Mouse (Mus musculus) MEL (cell line): Measurements from ENCODE around the gene Lrrc26. TPM values are rescaled to one million over a fixed set of nuclear protein-coding genes. Genes with fewer than 3 reads are reported as not detected.

Source experiments
- DNase-seq: peaks from one replicate; pipeline ENCODE4 v3.0.0; 2011; ENCODE audit warnings: low read depth, low spot score
- H3K27ac ChIP-seq: 2 replicates; pipeline ENCODE4 v1.5.1; 2012; ENCODE audit warnings: low read depth, mild to moderate bottlenecking, control low read depth, low read length, moderate library complexity; ENCODE audit not compliant: control insufficient read depth
- H3K27me3 ChIP-seq, 2 experiments: fragments of 150-350 bp in 1 of 2; sonication (generic) in 1 of 2; 2 replicates each; pipeline ENCODE4 v1.6.1; 2012; ENCODE audit warnings: low read length in 2 of 2, mild to moderate bottlenecking in 2 of 2, improper control_type of control experiment in 1 of 2, moderate library complexity in 1 of 2; ENCODE audit not compliant: insufficient read depth in 2 of 2, control insufficient read depth in 1 of 2
- H3K36me3 ChIP-seq, 2 experiments: 2 replicates each; pipeline ENCODE4 v1.6.1; 2012 to 2014; ENCODE audit warnings: low read length in 2 of 2, improper control_type of control experiment in 1 of 2, inconsistent platforms in 1 of 2, mild to moderate bottlenecking in 1 of 2; ENCODE audit not compliant: insufficient read depth in 2 of 2, control insufficient read depth in 1 of 2
- H3K4me1 ChIP-seq, 2 experiments: fragments of 150-350 bp in 1 of 2; sonication (generic) in 1 of 2; 2 replicates each; pipeline ENCODE4 v1.6.1; 2012; ENCODE audit warnings: low read length in 2 of 2, improper control_type of control experiment in 1 of 2, mild to moderate bottlenecking in 1 of 2; ENCODE audit not compliant: insufficient read depth in 2 of 2, control insufficient read depth in 1 of 2
- H3K4me3 ChIP-seq, 2 experiments: fragments of 150-350 bp in 1 of 2; sonication (generic) in 1 of 2; 2 replicates each; pipeline ENCODE4 v1.5.1; 2012; ENCODE audit warnings: low read depth in 2 of 2, low read length in 2 of 2, mild to moderate bottlenecking in 2 of 2, moderate library complexity in 2 of 2, control low read depth in 1 of 2, improper control_type of control experiment in 1 of 2; ENCODE audit not compliant: control insufficient read depth in 1 of 2, insufficient read depth in 1 of 2
- H3K79me2 ChIP-seq: 2 replicates; pipeline ENCODE4 v1.6.1; 2012; ENCODE audit warnings: mild to moderate bottlenecking, low read length, moderate library complexity; ENCODE audit not compliant: control insufficient read depth, poor library complexity, insufficient read depth
- H3K9ac ChIP-seq: 2 replicates; pipeline ENCODE4 v1.6.1; 2012; ENCODE audit warnings: low read depth, mild to moderate bottlenecking, control low read depth, low read length, moderate library complexity; ENCODE audit not compliant: control insufficient read depth, poor library complexity, severe bottlenecking
- H3K9me3 ChIP-seq: fragments of 150-350 bp; sonication (generic); replicated peaks from 2 replicates; pipeline ENCODE4 v1.6.1; 2012; ENCODE audit warnings: mild to moderate bottlenecking, low read length, improper control_type of control experiment, moderate library complexity; ENCODE audit not compliant: insufficient read depth
- CHD1 ChIP-seq: IDR thresholded peaks from 2 replicates; pipeline ENCODE4 v1.6.1; 2012; ENCODE audit warnings: low read depth, mild to moderate bottlenecking, inconsistent platforms, low read length, improper control_type of control experiment
- ELF1 ChIP-seq: IDR thresholded peaks from 2 replicates; pipeline ENCODE4 v1.6.1; 2014; ENCODE audit warnings: low read depth, mild to moderate bottlenecking, inconsistent platforms, low read length, improper control_type of control experiment, moderate library complexity
- EP300 ChIP-seq, 2 experiments: IDR thresholded peaks; 2 replicates each; pipeline ENCODE4 v1.6.1; 2011; ENCODE audit warnings: improper control_type of control experiment in 2 of 2, low read length in 2 of 2, low read depth in 1 of 2, mild to moderate bottlenecking in 1 of 2
- ETS1 ChIP-seq: IDR thresholded peaks from 2 replicates; pipeline ENCODE4 v1.6.1; 2012; ENCODE audit warnings: low read depth, mild to moderate bottlenecking, inconsistent platforms, low read length, improper control_type of control experiment, moderate library complexity
- GABPA ChIP-seq: IDR thresholded peaks from 2 replicates; pipeline ENCODE4 v1.6.1; 2012; ENCODE audit warnings: low read depth, mild to moderate bottlenecking, inconsistent platforms, low read length, improper control_type of control experiment, moderate library complexity
- GATA1 ChIP-seq: IDR thresholded peaks from 2 replicates; pipeline ENCODE4 v1.6.1; 2011; ENCODE audit warnings: low read depth, low read length, improper control_type of control experiment
- JUND ChIP-seq: IDR thresholded peaks from 2 replicates; pipeline ENCODE4 v1.6.1; 2011; ENCODE audit warnings: low read depth, mild to moderate bottlenecking, improper control_type of control experiment, low read length
- KAT2A ChIP-seq: conservative IDR thresholded peaks from 2 replicates; pipeline ENCODE4 v1.6.1; 2012; ENCODE audit warnings: low read depth, low read length, improper control_type of control experiment, inconsistent platforms
- MAFK ChIP-seq: IDR thresholded peaks from 2 replicates; pipeline ENCODE4 v1.6.1; 2011; ENCODE audit warnings: low read depth, mild to moderate bottlenecking, low read length, improper control_type of control experiment, borderline replicate concordance
- MAZ ChIP-seq: IDR thresholded peaks from 2 replicates; pipeline ENCODE4 v1.6.1; 2012; ENCODE audit warnings: low read depth, mild to moderate bottlenecking, inconsistent platforms, low read length, improper control_type of control experiment
- MYC ChIP-seq: IDR thresholded peaks from 2 replicates; pipeline ENCODE4 v1.6.1; 2011; ENCODE audit warnings: low read depth, mild to moderate bottlenecking, low read length, improper control_type of control experiment, moderate library complexity
- NELFE ChIP-seq: IDR thresholded peaks from 2 replicates; pipeline ENCODE4 v1.6.1; 2011; ENCODE audit warnings: low read depth, low read length, improper control_type of control experiment
- NRF1 ChIP-seq: IDR thresholded peaks from 2 replicates; pipeline ENCODE4 v1.6.1; 2014; ENCODE audit warnings: low read depth, mild to moderate bottlenecking, inconsistent platforms, low read length, improper control_type of control experiment, moderate library complexity; ENCODE audit not compliant: poor library complexity, insufficient read depth, severe bottlenecking
- RCOR1 ChIP-seq: IDR thresholded peaks from 2 replicates; pipeline ENCODE4 v1.6.1; 2012; ENCODE audit warnings: low read depth, mild to moderate bottlenecking, inconsistent platforms, low read length, improper control_type of control experiment
- SIN3A ChIP-seq: IDR thresholded peaks from 2 replicates; pipeline ENCODE4 v1.6.1; 2012; ENCODE audit warnings: low read length, improper control_type of control experiment, inconsistent platforms
- TAL1 ChIP-seq: IDR thresholded peaks from 2 replicates; pipeline ENCODE4 v1.6.1; 2012; ENCODE audit warnings: mild to moderate bottlenecking, inconsistent platforms, low read length, moderate library complexity, mixed read lengths
- TBP ChIP-seq: IDR thresholded peaks from 2 replicates; pipeline ENCODE4 v1.8.0; 2011; ENCODE audit warnings: low read depth, low read length, improper control_type of control experiment
- USF1 ChIP-seq: IDR thresholded peaks from 2 replicates; pipeline ENCODE4 v1.6.1; 2014; ENCODE audit warnings: low read depth, mild to moderate bottlenecking, inconsistent platforms, low read length, improper control_type of control experiment, moderate library complexity
- USF2 ChIP-seq, 2 experiments: IDR thresholded peaks; 2 replicates each; pipeline ENCODE4 v1.6.1; 2011 to 2012; ENCODE audit warnings: improper control_type of control experiment in 2 of 2, low read length in 2 of 2, borderline replicate concordance in 1 of 2, inconsistent platforms in 1 of 2, low read depth in 1 of 2, mild to moderate bottlenecking in 1 of 2; ENCODE audit not compliant: insufficient read depth in 1 of 2
- ZNF384 ChIP-seq: IDR thresholded peaks from 2 replicates; pipeline ENCODE4 v1.6.1; 2012; ENCODE audit warnings: low read depth, mild to moderate bottlenecking, inconsistent platforms, low read length, improper control_type of control experiment
- polyA plus RNA-seq, 2 experiments: library from polyadenylated mRNA; stranded (reverse) in 1 of 2; unstranded in 1 of 2; fragments of >175 nt in 1 of 2; fragments of >200 nt in 1 of 2; gene quantifications; 2 replicates each; pipeline versions ENCODE4 v1.2.1 to v1.2.4; 2012; ENCODE audit warnings: low replicate concordance in 2 of 2, low read depth in 1 of 2; ENCODE audit not compliant: insufficient read length in 2 of 2, insufficient read depth in 1 of 2, missing spikeins in 1 of 2
- total RNA-seq: library from RNA; depleted of rRNA; stranded (reverse); fragments of 300-350 nt; gene quantifications from 2 replicates; pipeline ENCODE4 v1.2.3, GENCODE M21; 2012

Gene Lrrc26
- total and polyA plus RNA-seq, 3 experiments: not detected

GRCm38 (mm10) chr2:25311491-25311891, 21.8 kb downstream of the Lrrc26 start:
- H3K27me3 ChIP-seq: peaks cover 0 to 2% of the 10 kb centered on the region in 2 experiments; a peak in 1 of 4 replicates
- TF ChIP-seq GABPA: no peak
- TF ChIP-seq EP300 (IDR thresholded peaks at IDR 0.05; ENCODE audit: low read depth in 1 of 2, low read length in 2 of 2): no peak
- TF ChIP-seq ETS1: no peak
- no peak for TF ChIP-seq SIN3A
- TF ChIP-seq ELF1: no peak
- no peak for TF ChIP-seq TAL1
- TF ChIP-seq TBP: no peak
- TF ChIP-seq MYC: no peak
- TF ChIP-seq USF1: no peak
- TF ChIP-seq ZNF384: no peak
- H3K27ac ChIP-seq: no peak overlapping the region
- H3K4me1 ChIP-seq: no peaks in the 10 kb centered on the region
- no peak for DNase-seq
- H3K36me3 ChIP-seq: no peaks in the 10 kb centered on the region
- no peaks in the 10 kb centered on the region for H3K9me3 ChIP-seq
- no peak overlapping the region for H3K4me3 ChIP-seq
- no peak overlapping the region for H3K9ac ChIP-seq
- no peaks in the 10 kb centered on the region for H3K79me2 ChIP-seq

GRCm38 (mm10) chr2:25318119-25318966, 28.6 kb downstream of the Lrrc26 start:
- Histone ChIP-seq H3K9me3 (no peaks in the 10 kb centered on the region), H3K4me1 (peaks cover 0 to 5% of the 10 kb centered on the region in 2 experiments; a peak in 2 of 4 replicates), H3K27ac (no peak overlapping the region), H3K36me3 (peaks cover 0 to 5% of the 10 kb centered on the region in 2 experiments; a peak in 2 of 4 replicates), H3K27me3 (no peaks in the 10 kb centered on the region), H3K4me3 (no peak overlapping the region), H3K79me2 (no peaks in the 10 kb centered on the region), H3K9ac (no peak overlapping the region)
- no peak for DNase-seq
- no peak for TF ChIP-seq GATA1
- TF ChIP-seq MAZ: no peak
- no peak for TF ChIP-seq TAL1
- no peak for TF ChIP-seq USF2 (IDR thresholded peaks at IDR 0.05; ENCODE audit: borderline replicate concordance in 1 of 2, insufficient read depth in 1 of 2, low read depth in 1 of 2, low read length in 2 of 2)
- no peak for TF ChIP-seq NRF1
- no peak for TF ChIP-seq SIN3A
- TF ChIP-seq NELFE: no peak
- no peak for TF ChIP-seq JUND
- TF ChIP-seq KAT2A: no peak
- TF ChIP-seq MAFK: no peak
- no peak for TF ChIP-seq CHD1
- TF ChIP-seq RCOR1: no peak
